Mouse (Mus musculus) c-Kit-positive CD71-negative TER-119-negative erythroid progenitor cells, embryonic 14.5 days (primary cell): ENCODE measurements at regions not wholly inside any gene's neighbourhood (a gene's known extent, or its start where the extent isn't known, plus 50 kb on each side); places are given as distances from the start of the nearest gene placed in this dataset.

Experiments
- DNase-seq: peaks from one replicate; pipeline ENCODE4 v3.0.0-alpha.2; 2013; ENCODE audit warnings: low read depth

GRCm38 (mm10) chr13:111159498-111159897 lies 95.3 kb upstream of the Actbl2 start:
- DNase-seq, result no peak

- no peak for DNase-seq
These were observed 89.3 kb upstream of the Actbl2 start for GRCm38 (mm10) chr13:111165538-111165937.

- no peak for DNase-seq
These were observed 84.3 kb upstream of the Actbl2 start for GRCm38 (mm10) chr13:111170269-111171165.

- no peak for DNase-seq
These were observed 75.6 kb upstream of the Actbl2 start for GRCm38 (mm10) chr13:111179186-111179585.

GRCm38 (mm10) chr13:111183293-111183692 lies 71.5 kb upstream of the Actbl2 start:
- DNase-seq, result no peak

GRCm38 (mm10) chr13:111185799-111186198 lies 69.0 kb upstream of the Actbl2 start:
- DNase-seq, result no peak

- DNase-seq, result no peak
These were observed 68.0 kb upstream of the Actbl2 start for GRCm38 (mm10) chr13:111186833-111187232.

GRCm38 (mm10) chr13:111193919-111194318 lies 60.9 kb upstream of the Actbl2 start:
- DNase-seq, result no peak

- DNase-seq, result no peak
These were observed 60.5 kb upstream of the Actbl2 start for GRCm38 (mm10) chr13:111194337-111194736.

- no peak for DNase-seq
These were observed 53.3 kb upstream of the Actbl2 start for GRCm38 (mm10) chr13:111201532-111201931.

- DNase-seq, result no peak
These were observed 50.1 kb upstream of the Actbl2 start for GRCm38 (mm10) chr13:111204580-111205285.
